Mouse (Mus musculus): Measurements from ENCODE around the gene Rbm44.

GRCm38 (mm10) chr1:91095258-91095657, 49.6 kb upstream of the Rbm44 start:
- no peak for TF ChIP-seq POLR2A (IDR thresholded peaks at IDR 0.05; ENCODE audit: borderline replicate concordance, insufficient read depth, low read length)
- no peak for TF ChIP-seq CTCF (IDR thresholded peaks at IDR 0.05; ENCODE audit: borderline replicate concordance, insufficient read depth, low read depth, low read length)

All from cerebellum, adult 2 months (tissue).